Mouse (Mus musculus): ENCODE measurements around the gene Zfp296.
"Not testable (repeated sequence)": the region's sequence is repeated elsewhere in the genome, so short reads cannot be mapped to it uniquely, and the experiment has no call there.

The Zfp296 gene

DNA sequence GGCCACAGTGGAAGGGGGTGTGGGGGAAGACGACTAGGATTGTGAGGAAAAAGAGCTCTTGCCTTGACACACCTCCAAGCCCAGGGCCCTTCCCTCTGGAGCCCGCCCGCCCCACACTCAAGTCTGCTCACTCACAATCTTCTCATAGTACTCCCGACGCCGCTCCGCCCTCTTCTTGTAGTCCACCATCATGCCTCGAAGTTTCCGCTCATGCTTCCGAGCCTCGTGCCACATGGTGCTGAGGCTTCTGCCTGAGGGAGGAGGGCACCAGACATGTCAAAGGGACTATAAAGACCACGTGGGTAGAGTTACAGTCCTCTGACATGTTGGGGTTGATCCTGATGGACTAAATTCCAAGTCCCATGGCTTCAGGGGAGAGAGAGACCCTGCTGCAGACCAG lies 26.0 kb downstream of the Zfp296 start:
- in situ Hi-C loops (cut with MboI; ENCODE audit: unreplicated experiment in 2 of 2): no loop called here

GRCm38 (mm10) chr7:19603849-19604605 lies 26.9 kb downstream of the Zfp296 start, which contains the start of gene Clasrp:
Gene Clasrp, minus strand, starts transcription at chr7:19604486.
- in situ Hi-C loops (cut with MboI; ENCODE audit: unreplicated experiment in 2 of 2): no loop called here

DNA sequence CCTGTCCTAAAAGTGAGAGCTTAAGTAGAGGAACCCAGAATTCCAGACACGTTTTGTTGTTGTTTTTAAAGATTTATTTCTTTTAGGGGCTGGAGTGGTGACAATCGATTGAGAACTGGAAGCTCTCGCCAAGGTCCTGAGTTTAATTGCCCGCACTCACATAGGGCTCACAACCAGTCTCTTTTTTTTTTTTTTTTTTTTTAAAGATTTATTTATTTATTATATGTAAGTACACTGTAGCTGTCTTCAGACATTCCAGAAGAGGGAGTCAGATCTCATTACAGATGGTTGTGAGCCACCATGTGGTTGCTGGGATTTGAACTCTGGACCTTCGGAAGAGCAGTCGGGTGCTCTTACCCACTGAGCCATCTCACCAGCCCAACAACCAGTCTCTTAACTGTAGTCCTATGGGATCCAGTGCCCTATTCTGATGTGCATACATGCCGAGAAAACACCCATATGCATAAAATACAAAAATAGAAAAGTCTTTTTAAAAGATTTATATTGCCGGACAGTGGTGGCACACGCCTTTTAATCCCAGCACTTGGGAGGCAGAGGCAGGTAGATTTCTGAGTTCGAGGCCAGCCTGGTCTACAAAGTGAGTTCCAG lies 27.6 kb downstream of the Zfp296 start:
- in situ Hi-C loops (cut with MboI; ENCODE audit: unreplicated experiment in 2 of 2): not testable (repeated sequence)

- in situ Hi-C loops (cut with MboI; ENCODE audit: unreplicated experiment in 2 of 2): no loop called here
Measured at GRCm38 (mm10) chr7:19607291-19607690, 30.2 kb downstream of the Zfp296 start.

- in situ Hi-C loops (cut with MboI; ENCODE audit: unreplicated experiment in 2 of 2): loop anchor here in 1 of 2 experiments (10.0 kb wide), 1 partner anchor 105 kb away; the partner anchor contains the start of genes Bloc1s3 and Trappc6a
Measured at GRCm38 (mm10) chr7:19609641-19610332, 32.7 kb downstream of the Zfp296 start.

DNA sequence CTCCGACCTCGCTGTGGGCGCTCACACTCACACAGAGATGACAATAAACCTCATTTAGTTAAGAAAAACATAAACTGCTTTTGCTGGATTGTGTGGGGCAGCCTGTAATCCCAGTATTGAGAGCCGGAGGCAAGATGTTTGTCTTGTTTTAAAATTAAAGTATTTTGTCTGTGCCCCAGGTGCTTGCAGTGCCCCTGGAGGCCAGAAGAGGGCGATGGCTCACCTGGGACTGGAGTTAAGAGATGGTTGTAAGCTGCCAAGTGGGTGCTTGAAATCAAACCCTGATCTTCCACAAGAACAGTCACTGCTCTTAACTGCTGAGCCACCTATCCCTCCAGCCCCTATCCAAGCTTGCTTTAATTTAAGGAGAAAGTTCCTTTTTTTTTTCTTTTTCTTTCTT lies 33.9 kb downstream of the Zfp296 start:
- in situ Hi-C loops (cut with MboI; ENCODE audit: unreplicated experiment in 2 of 2): loop anchor here in 1 of 2 experiments (10.0 kb wide), 1 partner anchor 106 kb away; the partner anchor contains the start of genes Bloc1s3 and Trappc6a

- in situ Hi-C loops (cut with MboI; ENCODE audit: unreplicated experiment in 2 of 2): loop anchor here in 1 of 2 experiments (10.0 kb wide), 1 partner anchor 110 kb away; the partner anchor contains the start of genes Bloc1s3 and Trappc6a
Measured at GRCm38 (mm10) chr7:19615036-19615577, 38.0 kb downstream of the Zfp296 start.

- in situ Hi-C loops (cut with MboI; ENCODE audit: unreplicated experiment in 2 of 2): loop anchor here in 1 of 2 experiments (10.0 kb wide), 1 partner anchor 114 kb away; the partner anchor contains the start of genes Bloc1s3 and Trappc6a
Measured at GRCm38 (mm10) chr7:19619004-19619801, 42.1 kb downstream of the Zfp296 start.

DNA sequence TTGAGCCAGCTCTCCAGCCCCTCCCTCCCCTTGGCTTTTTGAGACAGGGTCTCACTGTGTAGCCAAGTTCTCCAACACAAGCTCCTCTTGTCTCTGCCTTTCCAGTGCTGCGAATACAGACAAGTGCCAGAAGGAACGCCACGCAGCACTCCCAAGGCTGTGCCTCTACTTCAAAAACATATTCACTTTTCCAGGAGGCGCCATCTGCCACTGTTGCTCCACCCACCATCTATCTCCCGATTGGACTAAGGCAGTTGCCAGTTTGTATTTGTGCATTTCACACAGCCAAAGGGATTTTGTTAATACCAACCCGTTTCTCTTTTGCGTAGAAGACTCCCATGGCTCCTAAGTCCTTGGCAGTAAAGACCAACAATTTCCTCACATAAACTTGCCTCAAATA lies 43.7 kb downstream of the Zfp296 start:
- in situ Hi-C loops (cut with MboI; ENCODE audit: unreplicated experiment in 2 of 2): no loop called here

- in situ Hi-C loops (cut with MboI; ENCODE audit: unreplicated experiment in 2 of 2): no loop called here
Measured at GRCm38 (mm10) chr7:19622241-19622640, 45.2 kb downstream of the Zfp296 start.

GRCm38 (mm10) chr7:19623433-19623832 lies 46.3 kb downstream of the Zfp296 start:
- in situ Hi-C loops (cut with MboI; ENCODE audit: unreplicated experiment in 2 of 2): no loop called here

- in situ Hi-C loops (cut with MboI; ENCODE audit: unreplicated experiment in 2 of 2): no loop called here
Measured at GRCm38 (mm10) chr7:19627721-19628120, 50.6 kb downstream of the Zfp296 start.

- in situ Hi-C loops (cut with MboI; ENCODE audit: unreplicated experiment in 2 of 2): no loop called here
Measured at GRCm38 (mm10) chr7:19628192-19628535, 51.1 kb downstream of the Zfp296 start.

- in situ Hi-C loops (cut with MboI; ENCODE audit: unreplicated experiment in 2 of 2): no loop called here
Measured at GRCm38 (mm10) chr7:19628536-19629360, 51.7 kb downstream of the Zfp296 start.

DNA sequence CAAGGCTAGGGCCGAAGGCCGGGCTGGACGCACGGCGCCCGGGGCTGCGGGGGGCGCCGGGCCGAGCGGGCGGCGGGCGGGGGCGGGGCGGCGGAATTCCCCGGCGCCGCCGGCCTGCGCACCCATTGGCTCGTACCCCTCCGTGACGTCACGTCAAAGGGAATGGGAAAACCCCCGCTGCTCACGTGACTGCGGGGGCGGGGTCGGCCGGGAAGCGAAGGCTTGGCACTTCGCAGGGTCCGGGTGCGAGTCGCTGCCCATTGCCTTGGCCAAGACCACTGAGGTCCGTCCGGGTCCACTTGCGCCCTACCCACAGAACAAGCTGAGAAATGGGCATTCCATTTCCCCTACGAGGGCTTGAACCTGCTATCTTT lies 52.3 kb downstream of the Zfp296 start, which contains the start of gene Relb:
Gene Relb (minus strand): TSS at position 78 of the 374 bp plus-strand sequence.
- in situ Hi-C loops (cut with MboI; ENCODE audit: unreplicated experiment in 2 of 2): no loop called here
